Mouse (Mus musculus): ENCODE measurements at regions not wholly inside any gene's neighbourhood (a gene's known extent, or its start where the extent isn't known, plus 50 kb on each side); places are given as distances from the start of the nearest gene placed in this dataset.

GRCm38 (mm10) chr15:59138393-59139107, 249.5 kb downstream of the Gm49356 start:
- no peak overlapping the region for H3K4me3 ChIP-seq
- H3K27ac ChIP-seq, result no peak overlapping the region
- DNase-seq (ENCODE audit: low spot score in 2 of 2), result no peak
- TF ChIP-seq CTCF (conservative IDR thresholded peaks at IDR 0.05), result no peak

GRCm38 (mm10) chr15:59141621-59142020, 252.5 kb downstream of the Gm49356 start:
- H3K4me3 ChIP-seq, result no peak overlapping the region
- DNase-seq (ENCODE audit: low spot score in 2 of 2), result no peak
- no peak for TF ChIP-seq CTCF (conservative IDR thresholded peaks at IDR 0.05)
- H3K27ac ChIP-seq, result no peak overlapping the region

- no peak overlapping the region for H3K27ac ChIP-seq
- no peak for TF ChIP-seq CTCF (conservative IDR thresholded peaks at IDR 0.05)
- no peak for DNase-seq (ENCODE audit: low spot score in 2 of 2)
- H3K4me3 ChIP-seq, result no peak overlapping the region
Measured at GRCm38 (mm10) chr15:59142481-59142880, 253.4 kb downstream of the Gm49356 start.

- Histone ChIP-seq H3K4me3 (no peak overlapping the region), H3K27ac (no peak overlapping the region)
- DNase-seq (ENCODE audit: low spot score in 2 of 2), result no peak
- no peak for TF ChIP-seq CTCF (conservative IDR thresholded peaks at IDR 0.05)
Measured at GRCm38 (mm10) chr15:59143891-59144290, 254.8 kb downstream of the Gm49356 start.

GRCm38 (mm10) chr15:59145679-59146078, 256.6 kb downstream of the Gm49356 start:
- no peak overlapping the region for H3K27ac ChIP-seq
- no peak for DNase-seq (ENCODE audit: low spot score in 2 of 2)
- H3K4me3 ChIP-seq, result no peak overlapping the region
- TF ChIP-seq CTCF (conservative IDR thresholded peaks at IDR 0.05), result no peak

- H3K4me3 ChIP-seq, result no peak overlapping the region
- H3K27ac ChIP-seq, result no peak overlapping the region
- no peak for TF ChIP-seq CTCF (conservative IDR thresholded peaks at IDR 0.05)
- no peak for DNase-seq (ENCODE audit: low spot score in 2 of 2)
Measured at GRCm38 (mm10) chr15:59146111-59146510, 257.0 kb downstream of the Gm49356 start.

- Histone ChIP-seq H3K27ac (no peak overlapping the region), H3K4me3 (no peak overlapping the region)
- DNase-seq (ENCODE audit: low spot score in 2 of 2), result no peak
- no peak for TF ChIP-seq CTCF (conservative IDR thresholded peaks at IDR 0.05)
Measured at GRCm38 (mm10) chr15:59146586-59147085, 257.5 kb downstream of the Gm49356 start.

GRCm38 (mm10) chr15:59148531-59148930, 259.4 kb downstream of the Gm49356 start:
- DNase-seq (ENCODE audit: low spot score in 2 of 2), result no peak
- TF ChIP-seq CTCF (conservative IDR thresholded peaks at IDR 0.05), result no peak
- Histone ChIP-seq H3K4me3 (no peak overlapping the region), H3K27ac (no peak overlapping the region)

GRCm38 (mm10) chr15:59151506-59151905, 262.4 kb downstream of the Gm49356 start:
- no peak for DNase-seq (ENCODE audit: low spot score in 2 of 2)
- no peak overlapping the region for H3K27ac ChIP-seq
- H3K4me3 ChIP-seq, result no peak overlapping the region
- TF ChIP-seq CTCF (conservative IDR thresholded peaks at IDR 0.05), result no peak

GRCm38 (mm10) chr15:59152786-59153388, 263.8 kb downstream of the Gm49356 start:
- TF ChIP-seq CTCF (conservative IDR thresholded peaks at IDR 0.05), result no peak
- Histone ChIP-seq H3K4me3 (no peak overlapping the region), H3K27ac (no peak overlapping the region)
- no peak for DNase-seq (ENCODE audit: low spot score in 2 of 2)

- no peak overlapping the region; the same call in 1 of the 2 replicates for H3K27ac ChIP-seq
- TF ChIP-seq CTCF (conservative IDR thresholded peaks at IDR 0.05), result no peak
- DNase-seq (ENCODE audit: low spot score in 2 of 2), result no peak
- H3K4me3 ChIP-seq, result no peak overlapping the region
Measured at GRCm38 (mm10) chr15:59153416-59154250, 264.5 kb downstream of the Gm49356 start.

- no peak overlapping the region for H3K4me3 ChIP-seq
- no peak for TF ChIP-seq CTCF (conservative IDR thresholded peaks at IDR 0.05)
- DNase-seq (ENCODE audit: low spot score in 2 of 2), result peak in 1 of 2 experiments; percentile 26
- H3K27ac ChIP-seq, result no peak overlapping the region; the same call in 1 of the 2 replicates
Measured at GRCm38 (mm10) chr15:59154407-59155288, 265.6 kb downstream of the Gm49356 start.

All from layer of hippocampus, adult 2 months (tissue).